Mouse (Mus musculus): ENCODE measurements around the gene Tsks. TPM values are rescaled to one million over a fixed set of nuclear protein-coding genes. Genes with fewer than 3 reads are reported as not detected.

Tsks gene
- polyA plus RNA-seq, 1 experiment: not detected

DNA sequence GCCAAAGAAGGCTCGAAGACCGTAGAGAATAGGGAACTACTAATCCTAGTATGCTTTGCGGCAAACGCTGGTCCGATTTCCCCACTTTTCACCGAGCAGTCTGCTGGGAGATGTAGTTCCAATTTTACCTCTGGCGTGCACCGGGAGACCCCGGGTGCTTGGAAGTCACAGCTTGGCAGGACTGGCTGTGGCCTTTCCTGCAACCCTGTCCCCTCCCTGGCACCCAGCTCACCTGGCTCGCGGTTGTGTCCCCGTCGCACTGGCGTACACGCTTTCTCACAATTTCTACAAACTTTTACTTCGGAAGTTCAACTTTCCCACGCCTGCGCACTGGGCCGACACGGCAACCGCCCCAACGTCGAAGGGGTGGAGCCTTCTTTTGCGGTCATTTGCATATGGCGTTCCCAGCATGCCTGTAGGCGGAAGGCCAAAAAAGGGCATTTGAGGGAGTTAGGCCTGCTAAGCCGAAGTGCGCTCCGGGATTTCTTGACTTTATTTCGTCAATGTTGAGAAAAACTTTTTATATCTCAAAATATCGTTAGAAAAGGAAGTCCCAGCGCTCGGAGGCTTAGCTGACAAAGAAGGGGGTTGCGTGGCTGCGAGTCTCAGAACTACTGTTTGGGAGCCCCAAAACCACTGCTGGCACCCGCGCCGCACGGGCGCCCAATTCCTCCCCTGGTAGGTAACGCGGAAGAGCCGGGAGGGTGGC, 54.4 kb downstream of the Tsks start, which contains the start of gene Irf3:
Irf3 (plus strand) TSS at position 418 of the 709 bp plus-strand sequence.
- H3K27ac ChIP-seq (ENCODE audit: insufficient read depth, low read depth, low read length): peak within 1 kb of the TSS; percentile 5; the same call in 1 of the 2 replicates
- TF ChIP-seq CTCF (IDR thresholded peaks at IDR 0.05; ENCODE audit: insufficient read depth, low read depth, low read length) (no peak), POLR2A (IDR thresholded peaks at IDR 0.05; ENCODE audit: insufficient read depth, low read depth, low read length) (peak; percentile 38; the same call in 1 of the 2 replicates)

DNA sequence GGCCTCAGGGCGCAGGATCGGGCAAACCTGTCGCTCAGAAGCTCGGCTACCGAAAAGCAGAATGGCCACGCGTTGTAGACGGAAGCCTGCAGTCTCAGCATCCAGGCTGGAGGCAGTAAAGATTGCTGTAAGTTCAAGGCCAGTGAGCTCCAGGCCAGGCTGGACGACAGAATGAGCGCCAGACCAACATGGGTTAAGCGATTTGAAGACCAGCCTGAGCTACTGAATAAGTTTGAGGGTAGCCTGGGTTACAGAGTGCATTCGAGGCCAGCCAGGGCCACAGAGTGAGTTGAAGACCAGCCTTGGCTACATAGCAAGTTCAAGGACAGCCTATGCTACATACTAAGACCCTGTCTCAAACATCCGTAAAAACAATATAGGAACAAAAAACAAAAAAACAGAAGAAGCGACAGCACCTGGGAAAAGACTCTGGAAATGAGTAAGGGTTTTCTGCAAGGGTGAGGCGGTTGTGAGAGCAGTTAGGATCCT, 55.0 kb downstream of the Tsks start:
- H3K4me3 ChIP-seq (ENCODE audit: insufficient read depth, low read depth, low read length): peak overlapping the region; percentile 51
- H3K27ac ChIP-seq (ENCODE audit: insufficient read depth, low read depth, low read length): peak overlapping the region; percentile 5; the same call in 1 of the 2 replicates
- peaks cover 23% of the 10 kb centered on the region for H3K4me1 ChIP-seq (ENCODE audit: control insufficient read depth, insufficient read depth, low read length)
- 1% methylated on average over 15 of the region's 15 CpGs for WGBS
- TF ChIP-seq CTCF (IDR thresholded peaks at IDR 0.05; ENCODE audit: insufficient read depth, low read depth, low read length) (no peak), POLR2A (IDR thresholded peaks at IDR 0.05; ENCODE audit: insufficient read depth, low read depth, low read length) (0 out of 2 replicates have a peak, but pooled peaks have one; percentile 6)

More for the DNA sequence above, 54.4 kb downstream of the Tsks start, which contains the start of gene Irf3:
- peak within 1 kb of the TSS; percentile 51 for H3K4me3 ChIP-seq (ENCODE audit: insufficient read depth, low read depth, low read length)
- H3K4me1 ChIP-seq (ENCODE audit: control insufficient read depth, insufficient read depth, low read length): peaks cover 21% of the 10 kb centered on the region
- WGBS: under 1% methylated on average over 43 of the region's 43 CpGs

DNA sequence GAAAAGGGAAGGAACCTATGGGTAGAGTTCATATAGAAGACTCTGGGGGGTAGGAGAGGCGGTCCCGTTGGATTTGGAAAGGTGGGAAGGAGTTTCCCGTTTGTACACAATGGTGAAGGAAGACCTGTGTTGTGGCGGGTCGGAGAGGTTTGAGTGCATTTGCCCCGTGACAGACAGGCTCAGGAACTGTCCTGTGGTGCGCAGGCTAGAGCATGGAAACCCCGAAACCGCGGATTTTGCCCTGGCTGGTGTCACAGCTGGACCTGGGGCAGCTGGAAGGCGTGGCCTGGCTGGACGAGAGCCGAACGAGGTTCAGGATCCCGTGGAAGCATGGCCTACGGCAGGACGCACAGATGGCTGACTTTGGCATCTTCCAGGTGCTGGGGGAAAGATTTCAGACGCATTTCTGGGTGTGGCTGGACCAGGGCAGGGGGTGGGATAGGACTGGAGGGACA, 55.5 kb downstream of the Tsks start, which contains the start of gene Bcl2l12:
Bcl2l12 (minus strand) TSS at position 212 of the 455 bp plus-strand sequence.
- Histone ChIP-seq H3K4me1 (ENCODE audit: control insufficient read depth, insufficient read depth, low read length) (peaks cover 23% of the 10 kb centered on the region), H3K27ac (ENCODE audit: insufficient read depth, low read depth, low read length) (peak within 1 kb of the TSS; percentile 5; the same call in 1 of the 2 replicates), H3K4me3 (ENCODE audit: insufficient read depth, low read depth, low read length) (peak within 1 kb of the TSS; percentile 51)
- TF ChIP-seq CTCF (IDR thresholded peaks at IDR 0.05; ENCODE audit: insufficient read depth, low read depth, low read length) (no peak), POLR2A (IDR thresholded peaks at IDR 0.05; ENCODE audit: insufficient read depth, low read depth, low read length) (no peak)
- 3% methylated on average over 18 of the region's 18 CpGs for WGBS

DNA sequence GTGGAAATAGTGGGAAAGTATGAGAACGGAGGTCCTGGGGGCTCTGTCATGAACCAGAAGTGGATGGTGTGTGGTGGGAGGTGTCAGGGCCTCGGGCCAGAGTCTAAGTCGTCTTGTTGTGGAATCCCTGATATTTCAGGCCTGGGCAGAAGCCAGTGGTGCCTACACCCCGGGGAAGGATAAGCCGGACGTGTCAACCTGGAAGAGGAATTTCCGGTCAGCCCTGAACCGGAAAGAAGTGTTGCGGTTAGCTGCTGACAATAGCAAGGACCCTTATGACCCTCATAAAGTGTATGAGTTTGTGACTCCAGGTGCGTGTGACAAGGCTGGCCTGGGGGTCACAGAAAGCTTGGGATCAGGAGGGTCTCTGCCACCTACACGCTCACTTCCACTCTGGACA, 56.7 kb downstream of the Tsks start:
- WGBS: 76% methylated on average over 11 of the region's 11 CpGs
- TF ChIP-seq CTCF (IDR thresholded peaks at IDR 0.05; ENCODE audit: insufficient read depth, low read depth, low read length): no peak
- no peak overlapping the region for H3K27ac ChIP-seq (ENCODE audit: insufficient read depth, low read depth, low read length)
- peaks cover 23% of the 10 kb centered on the region for H3K4me1 ChIP-seq (ENCODE audit: control insufficient read depth, insufficient read depth, low read length)
- H3K4me3 ChIP-seq (ENCODE audit: insufficient read depth, low read depth, low read length): no peak overlapping the region

DNA sequence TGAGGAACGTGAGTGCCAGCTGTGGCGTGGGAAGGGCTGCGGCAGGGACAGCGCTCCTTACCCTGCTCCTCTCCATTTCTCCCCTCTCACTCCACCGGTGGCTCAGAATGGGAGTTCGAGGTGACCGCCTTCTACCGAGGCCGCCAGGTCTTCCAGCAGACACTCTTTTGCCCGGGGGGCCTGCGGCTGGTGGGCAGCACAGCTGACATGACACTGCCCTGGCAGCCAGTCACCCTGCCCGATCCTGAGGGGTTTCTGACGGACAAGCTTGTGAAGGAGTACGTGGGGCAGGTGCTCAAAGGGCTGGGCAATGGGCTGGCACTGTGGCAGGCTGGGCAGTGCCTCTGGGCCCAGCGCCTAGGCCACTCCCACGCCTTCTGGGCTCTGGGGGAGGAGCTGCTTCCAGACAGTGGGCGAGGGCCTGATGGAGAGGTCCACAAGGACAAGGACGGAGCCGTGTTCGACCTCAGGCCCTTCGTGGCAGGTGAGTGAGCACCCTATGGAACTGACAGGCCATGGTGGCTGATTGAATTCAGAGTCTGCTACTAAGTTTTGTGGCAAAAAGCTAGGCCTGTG, 57.6 kb downstream of the Tsks start:
- no peak overlapping the region for H3K4me3 ChIP-seq (ENCODE audit: insufficient read depth, low read depth, low read length)
- no peak overlapping the region for H3K27ac ChIP-seq (ENCODE audit: insufficient read depth, low read depth, low read length)
- WGBS: 72% methylated on average over 21 of the region's 21 CpGs
- peaks cover 23% of the 10 kb centered on the region for H3K4me1 ChIP-seq (ENCODE audit: control insufficient read depth, insufficient read depth, low read length)
- TF ChIP-seq POLR2A (IDR thresholded peaks at IDR 0.05; ENCODE audit: insufficient read depth, low read depth, low read length): no peak
- TF ChIP-seq CTCF (IDR thresholded peaks at IDR 0.05; ENCODE audit: insufficient read depth, low read depth, low read length): no peak

DNA sequence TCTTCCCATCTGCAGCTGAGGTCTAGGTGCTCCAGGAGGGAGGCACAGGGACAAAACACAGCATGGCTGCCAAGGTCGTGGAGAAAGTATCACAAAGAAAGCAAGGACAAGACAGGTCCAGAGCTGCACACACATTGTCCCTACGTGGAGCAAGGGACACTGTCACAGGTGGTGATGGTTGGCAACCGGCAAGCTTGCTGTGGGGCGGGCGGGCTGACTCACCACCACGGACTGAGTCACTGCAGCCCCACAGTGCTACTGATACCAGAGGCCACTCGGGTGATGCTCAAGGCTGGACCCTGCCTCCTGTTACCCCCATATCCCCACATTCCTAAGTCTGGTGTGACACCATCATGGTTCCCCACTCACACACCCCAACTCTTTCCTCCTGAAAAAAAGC, 59.4 kb downstream of the Tsks start:
- Histone ChIP-seq H3K4me1 (ENCODE audit: control insufficient read depth, insufficient read depth, low read length) (peaks cover 18% of the 10 kb centered on the region), H3K4me3 (ENCODE audit: insufficient read depth, low read depth, low read length) (no peak overlapping the region), H3K27ac (ENCODE audit: insufficient read depth, low read depth, low read length) (no peak overlapping the region)
- no peak for TF ChIP-seq POLR2A (IDR thresholded peaks at IDR 0.05; ENCODE audit: insufficient read depth, low read depth, low read length)
- TF ChIP-seq CTCF (IDR thresholded peaks at IDR 0.05; ENCODE audit: insufficient read depth, low read depth, low read length): no peak
- WGBS: 43% methylated on average over 7 of the region's 7 CpGs

DNA sequence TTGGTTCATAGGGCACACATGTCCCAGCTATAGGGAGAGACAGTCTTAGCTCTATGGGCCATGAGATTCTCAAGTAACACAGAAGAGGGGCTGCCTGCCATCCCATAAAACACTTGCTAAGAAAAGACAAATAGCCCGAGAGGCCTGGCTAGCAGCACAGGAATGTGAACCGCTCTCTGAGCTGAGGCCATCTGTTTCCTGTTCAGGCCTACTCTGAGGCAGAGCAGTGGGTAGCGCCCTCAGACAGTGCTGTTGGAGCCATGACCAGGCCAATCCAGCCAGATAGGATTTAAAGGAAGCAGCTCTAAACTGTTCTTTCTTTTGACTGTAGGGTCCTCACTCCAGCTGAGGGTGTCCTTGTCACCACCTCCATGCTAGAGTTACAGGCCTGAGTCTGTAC, 61.5 kb downstream of the Tsks start:
- no peak overlapping the region for H3K27ac ChIP-seq (ENCODE audit: insufficient read depth, low read depth, low read length)
- peaks cover 14% of the 10 kb centered on the region; the same call in 1 of the 2 replicates for H3K4me1 ChIP-seq (ENCODE audit: control insufficient read depth, insufficient read depth, low read length)
- WGBS: 86% methylated on average over 3 of the region's 3 CpGs
- TF ChIP-seq CTCF (IDR thresholded peaks at IDR 0.05; ENCODE audit: insufficient read depth, low read depth, low read length): no peak
- TF ChIP-seq POLR2A (IDR thresholded peaks at IDR 0.05; ENCODE audit: insufficient read depth, low read depth, low read length): no peak
- H3K4me3 ChIP-seq (ENCODE audit: insufficient read depth, low read depth, low read length): no peak overlapping the region

DNA sequence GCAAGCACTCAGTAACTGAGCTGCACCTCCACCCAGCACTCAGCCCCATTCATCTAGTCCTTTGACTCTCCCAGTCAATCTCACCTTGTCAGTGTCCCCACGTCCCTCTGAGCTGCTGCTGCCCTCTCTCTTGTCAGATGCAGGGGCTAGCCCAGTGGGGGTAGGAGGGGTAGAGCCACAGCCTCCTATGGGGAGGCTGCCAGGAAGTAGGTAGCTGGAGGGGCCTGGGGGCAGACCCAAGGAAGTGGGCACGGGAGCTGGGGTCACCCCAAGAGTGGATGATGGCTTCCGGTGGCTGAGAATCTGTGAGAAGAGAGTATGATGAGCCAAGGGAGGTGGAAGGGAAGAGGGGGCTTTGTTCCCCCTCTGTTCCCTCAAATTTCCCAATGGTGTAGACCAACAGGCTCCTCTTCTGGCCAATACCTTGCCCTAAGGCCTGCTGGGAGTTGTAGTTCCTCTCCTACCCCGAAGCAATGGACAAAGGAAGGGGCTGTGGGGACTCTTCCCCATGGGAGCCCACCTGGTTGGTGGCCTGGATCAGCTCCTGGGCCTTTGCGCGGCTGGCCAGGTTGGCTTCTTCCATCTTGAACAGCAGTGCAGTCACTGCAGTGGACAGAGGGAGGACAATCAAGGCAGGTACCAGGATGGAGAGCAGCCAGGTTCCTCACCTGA, 62.5 kb downstream of the Tsks start:
- no peak overlapping the region for H3K27ac ChIP-seq (ENCODE audit: insufficient read depth, low read depth, low read length)
- no peak for TF ChIP-seq POLR2A (IDR thresholded peaks at IDR 0.05; ENCODE audit: insufficient read depth, low read depth, low read length)
- no peak for TF ChIP-seq CTCF (IDR thresholded peaks at IDR 0.05; ENCODE audit: insufficient read depth, low read depth, low read length)
- WGBS: 83% methylated on average over 6 of the region's 6 CpGs
- peaks cover 8% of the 10 kb centered on the region; the same call in 1 of the 2 replicates for H3K4me1 ChIP-seq (ENCODE audit: control insufficient read depth, insufficient read depth, low read length)
- H3K4me3 ChIP-seq (ENCODE audit: insufficient read depth, low read depth, low read length): no peak overlapping the region
